Mouse (Mus musculus): Measurements from ENCODE around the gene Vps37c.

- TF ChIP-seq CTCF (IDR thresholded peaks at IDR 0.05; ENCODE audit: borderline replicate concordance, insufficient read depth, low read length) (no peak), POLR2A (IDR thresholded peaks at IDR 0.05; ENCODE audit: low read depth, low read length) (no peak)
Observed at GRCm38 (mm10) chr19:10640080-10640479, 48.5 kb upstream of the Vps37c start.

Data from embryonic fibroblast, embryonic 13.5 days (primary cell).